Mouse (Mus musculus): ENCODE measurements around the gene Nfib. TPM values are rescaled to one million over a fixed set of nuclear protein-coding genes. Genes with fewer than 3 reads are reported as not detected.

Gene Nfib
- polyA plus RNA-seq, 1 experiment: 3.9 TPM

DNA sequence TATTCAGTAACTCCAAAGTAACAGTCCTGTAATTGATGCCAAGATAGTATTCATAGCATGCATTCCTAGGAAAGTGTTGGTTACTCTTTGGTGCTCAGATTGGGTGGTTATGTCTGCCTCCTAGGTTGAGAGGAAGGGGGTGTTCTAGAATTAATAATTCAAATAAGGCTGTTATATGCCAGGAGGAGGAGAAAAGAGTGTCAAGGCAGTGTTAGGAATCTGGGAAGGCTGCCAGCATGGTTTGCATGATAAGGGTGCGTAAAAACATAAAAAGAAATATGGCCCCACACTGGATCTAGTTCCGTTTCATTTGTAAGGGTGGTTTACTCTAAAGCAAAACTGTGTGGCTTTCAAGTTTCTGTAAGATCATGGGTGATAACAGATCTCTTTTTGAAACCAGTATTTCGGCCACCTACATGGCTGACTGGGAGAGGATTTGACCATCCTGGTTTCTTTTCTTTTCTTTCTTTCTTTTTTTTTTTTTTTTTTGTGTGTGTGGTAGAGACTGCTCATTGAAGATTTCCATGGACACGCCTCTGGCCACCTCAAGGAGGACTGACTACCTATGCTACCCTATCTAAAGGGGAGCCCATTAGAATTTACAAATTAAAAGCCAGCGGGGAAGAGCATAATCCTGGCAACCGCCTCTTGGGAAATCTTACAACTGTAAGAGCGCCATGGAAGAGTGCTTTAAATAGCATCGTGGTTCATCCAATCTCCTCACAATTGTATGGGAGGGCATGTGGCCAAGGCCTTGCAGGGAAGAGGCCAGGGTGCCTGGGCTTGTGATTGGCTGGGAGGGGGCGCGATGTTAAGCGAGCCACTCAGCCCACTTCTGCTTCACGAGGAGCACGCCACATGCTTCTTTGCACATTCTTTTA, 132.9 kb downstream of the Nfib start:
- H3K36me3 ChIP-seq (ENCODE audit: control insufficient read depth, insufficient read depth, low read length): no peaks in the 10 kb centered on the region
- H3K27me3 ChIP-seq (ENCODE audit: control insufficient read depth, insufficient read depth, low read length): no peaks in the 10 kb centered on the region
- DNase-seq: no peak
- 87% methylated on average over 13 of the region's 13 CpGs for WGBS
- H3K27ac ChIP-seq (ENCODE audit: control insufficient read depth, insufficient read depth, low read length): no peak overlapping the region
- H3K4me3 ChIP-seq (ENCODE audit: control insufficient read depth, insufficient read depth, low read length): no peak overlapping the region
- H3K4me1 ChIP-seq (replicated peaks; ENCODE audit: control insufficient read depth, insufficient read depth, low read length): no peaks in the 10 kb centered on the region
- TF ChIP-seq POLR2A (IDR thresholded peaks at IDR 0.05; ENCODE audit: control insufficient read depth, extremely low read depth, insufficient read depth, low read length, poor library complexity) (no peak), CTCF (IDR thresholded peaks at IDR 0.05; ENCODE audit: borderline replicate concordance, control insufficient read depth, extremely low read depth, insufficient read depth, low read length, poor library complexity) (no peak)

DNA sequence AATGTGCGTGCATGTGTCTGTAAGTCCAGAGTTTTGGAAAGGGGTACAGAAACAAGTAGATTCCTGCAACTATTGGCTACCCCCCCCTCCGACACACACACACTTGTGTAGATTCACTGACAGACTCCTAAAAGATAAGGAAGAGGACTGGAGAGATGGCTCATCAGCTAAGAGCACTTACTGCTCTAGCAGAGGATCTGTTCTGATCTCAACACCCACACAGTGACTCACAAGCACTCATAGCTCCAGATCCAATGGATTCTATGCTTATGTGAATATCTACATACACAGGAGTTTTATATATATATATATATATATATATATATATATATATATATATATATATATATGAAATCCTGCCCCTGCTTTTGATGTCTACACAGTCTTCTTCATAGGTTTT, 146.7 kb downstream of the Nfib start:
- DNase-seq: no peak

DNA sequence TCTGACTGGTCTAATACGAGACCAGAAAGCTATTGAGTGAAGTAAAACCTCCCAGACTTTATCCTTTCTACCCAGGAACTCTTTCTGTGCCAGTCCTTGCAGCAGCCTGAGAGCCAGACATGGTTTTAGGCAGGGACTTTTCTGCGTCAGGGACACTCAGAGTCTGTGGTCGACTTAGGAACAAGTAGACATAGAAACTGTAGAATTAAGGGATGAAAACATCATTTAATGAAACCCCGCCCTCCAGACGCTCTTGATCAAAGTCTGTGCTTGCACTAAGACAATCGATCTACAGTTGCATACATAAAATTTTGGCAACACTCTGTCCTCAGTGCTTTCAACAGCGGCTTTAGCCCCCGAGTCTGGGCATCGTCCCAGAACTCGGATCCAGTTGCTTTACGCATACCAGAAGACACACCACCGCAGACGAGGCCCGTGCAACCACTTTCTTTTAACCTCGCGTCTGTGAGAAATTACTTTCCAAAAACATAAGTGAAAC, 149.8 kb downstream of the Nfib start:
- no peak for DNase-seq
- H3K4me3 ChIP-seq (ENCODE audit: control insufficient read depth, insufficient read depth, low read length): no peak overlapping the region
- H3K36me3 ChIP-seq (ENCODE audit: control insufficient read depth, insufficient read depth, low read length): no peaks in the 10 kb centered on the region
- no peak overlapping the region for H3K27ac ChIP-seq (ENCODE audit: control insufficient read depth, insufficient read depth, low read length)
- H3K4me1 ChIP-seq (replicated peaks; ENCODE audit: control insufficient read depth, insufficient read depth, low read length): no peaks in the 10 kb centered on the region
- no peaks in the 10 kb centered on the region for H3K27me3 ChIP-seq (ENCODE audit: control insufficient read depth, insufficient read depth, low read length)
- TF ChIP-seq CTCF (IDR thresholded peaks at IDR 0.05; ENCODE audit: borderline replicate concordance, control insufficient read depth, extremely low read depth, insufficient read depth, low read length, poor library complexity) (no peak), POLR2A (IDR thresholded peaks at IDR 0.05; ENCODE audit: control insufficient read depth, extremely low read depth, insufficient read depth, low read length, poor library complexity) (no peak)
- WGBS: 92% methylated on average over 16 of the region's 16 CpGs

More for the DNA sequence above, 146.7 kb downstream of the Nfib start:
- no peaks in the 10 kb centered on the region for H3K36me3 ChIP-seq (ENCODE audit: control insufficient read depth, insufficient read depth, low read length)
- WGBS: 93% methylated on average over 2 of the region's 2 CpGs
- H3K4me3 ChIP-seq (ENCODE audit: control insufficient read depth, insufficient read depth, low read length): no peak overlapping the region
- TF ChIP-seq CTCF (IDR thresholded peaks at IDR 0.05; ENCODE audit: borderline replicate concordance, control insufficient read depth, extremely low read depth, insufficient read depth, low read length, poor library complexity) (no peak), POLR2A (IDR thresholded peaks at IDR 0.05; ENCODE audit: control insufficient read depth, extremely low read depth, insufficient read depth, low read length, poor library complexity) (no peak)
- H3K4me1 ChIP-seq (replicated peaks; ENCODE audit: control insufficient read depth, insufficient read depth, low read length): no peaks in the 10 kb centered on the region
- no peak overlapping the region for H3K27ac ChIP-seq (ENCODE audit: control insufficient read depth, insufficient read depth, low read length)
- H3K27me3 ChIP-seq (ENCODE audit: control insufficient read depth, insufficient read depth, low read length): no peaks in the 10 kb centered on the region

DNA sequence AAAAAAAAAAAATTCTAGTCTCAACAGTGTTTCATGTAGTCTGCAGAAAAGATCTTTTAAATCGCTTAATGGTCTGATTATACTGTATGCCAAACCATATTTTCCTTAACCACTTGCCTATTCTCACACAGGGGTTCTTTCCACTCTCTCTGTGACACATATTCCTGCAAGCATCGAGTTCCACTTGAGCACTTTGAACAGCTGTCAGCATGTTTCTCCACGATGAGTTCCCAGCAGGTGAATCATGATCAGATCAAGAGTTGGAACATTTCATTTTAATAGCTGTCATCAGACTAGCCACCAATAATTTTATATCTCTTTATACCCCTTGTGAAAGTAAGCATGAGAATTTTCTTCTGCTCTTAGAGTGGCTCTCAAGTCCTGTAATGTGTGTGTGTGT, 151.9 kb downstream of the Nfib start:
- Histone ChIP-seq H3K4me3 (ENCODE audit: control insufficient read depth, insufficient read depth, low read length) (no peak overlapping the region), H3K27ac (ENCODE audit: control insufficient read depth, insufficient read depth, low read length) (no peak overlapping the region), H3K36me3 (ENCODE audit: control insufficient read depth, insufficient read depth, low read length) (no peaks in the 10 kb centered on the region), H3K4me1 (replicated peaks; ENCODE audit: control insufficient read depth, insufficient read depth, low read length) (no peaks in the 10 kb centered on the region), H3K27me3 (ENCODE audit: control insufficient read depth, insufficient read depth, low read length) (no peaks in the 10 kb centered on the region)
- DNase-seq: no peak
- WGBS: 78% methylated on average over 3 of the region's 3 CpGs
- no peak for TF ChIP-seq POLR2A (IDR thresholded peaks at IDR 0.05; ENCODE audit: control insufficient read depth, extremely low read depth, insufficient read depth, low read length, poor library complexity)
- TF ChIP-seq CTCF (IDR thresholded peaks at IDR 0.05; ENCODE audit: borderline replicate concordance, control insufficient read depth, extremely low read depth, insufficient read depth, low read length, poor library complexity): no peak

DNA sequence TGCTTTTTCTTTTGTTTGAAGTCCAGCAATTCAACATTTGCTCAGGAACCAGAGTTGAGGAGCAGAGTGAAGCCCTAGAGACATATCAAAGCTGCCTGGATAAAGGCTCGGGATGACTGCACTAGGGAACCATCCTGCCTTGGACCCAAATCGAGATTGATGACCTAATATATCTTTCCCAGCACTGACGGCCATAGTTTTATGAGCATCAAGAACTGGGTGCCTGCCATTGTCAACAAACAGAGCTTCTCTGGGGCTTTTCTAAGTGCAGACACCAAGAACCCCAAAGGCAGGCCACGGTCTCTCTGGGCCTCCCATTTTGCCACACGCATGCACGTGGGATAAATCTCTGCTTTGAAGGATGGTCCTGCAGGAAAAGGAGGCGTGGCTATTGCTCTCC, 153.3 kb downstream of the Nfib start:
- TF ChIP-seq CTCF (IDR thresholded peaks at IDR 0.05; ENCODE audit: borderline replicate concordance, control insufficient read depth, extremely low read depth, insufficient read depth, low read length, poor library complexity) (no peak), POLR2A (IDR thresholded peaks at IDR 0.05; ENCODE audit: control insufficient read depth, extremely low read depth, insufficient read depth, low read length, poor library complexity) (no peak)
- Histone ChIP-seq H3K27me3 (ENCODE audit: control insufficient read depth, insufficient read depth, low read length) (no peaks in the 10 kb centered on the region), H3K4me3 (ENCODE audit: control insufficient read depth, insufficient read depth, low read length) (no peak overlapping the region), H3K27ac (ENCODE audit: control insufficient read depth, insufficient read depth, low read length) (no peak overlapping the region), H3K36me3 (ENCODE audit: control insufficient read depth, insufficient read depth, low read length) (no peaks in the 10 kb centered on the region), H3K4me1 (replicated peaks; ENCODE audit: control insufficient read depth, insufficient read depth, low read length) (no peaks in the 10 kb centered on the region)
- no peak for DNase-seq
- 81% methylated on average over 7 of the region's 7 CpGs for WGBS

DNA sequence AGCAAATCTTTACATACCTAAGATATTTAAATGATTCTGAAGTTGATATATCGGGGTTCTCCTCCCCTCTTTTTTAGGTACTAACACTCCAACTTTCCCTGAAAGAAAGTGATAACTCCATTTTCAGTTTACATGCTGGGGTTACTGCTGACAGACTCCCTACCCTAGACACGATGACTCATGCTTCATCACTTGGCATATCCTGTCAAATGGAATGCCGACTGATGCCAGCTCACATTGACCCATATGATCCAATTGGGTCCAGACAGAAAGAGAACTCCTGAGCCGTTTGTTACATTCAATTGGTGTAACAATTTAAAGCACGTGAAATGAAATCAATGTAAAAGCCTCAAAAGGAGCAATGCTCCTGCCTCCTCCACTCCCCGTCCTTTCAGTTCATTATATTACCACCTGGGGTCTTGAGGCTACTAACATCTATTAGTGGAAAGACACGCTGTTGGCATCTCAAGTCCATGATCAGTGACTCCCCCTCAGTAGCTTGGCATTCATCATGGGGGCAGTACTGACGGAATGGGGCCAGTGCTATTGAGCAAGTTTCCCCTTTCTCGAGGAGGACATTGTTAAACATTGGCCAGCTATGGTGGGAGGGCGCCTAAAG, 155.7 kb downstream of the Nfib start:
- no peaks in the 10 kb centered on the region for H3K36me3 ChIP-seq (ENCODE audit: control insufficient read depth, insufficient read depth, low read length)
- WGBS: 93% methylated on average over 10 of the region's 10 CpGs
- DNase-seq: no peak
- no peaks in the 10 kb centered on the region for H3K27me3 ChIP-seq (ENCODE audit: control insufficient read depth, insufficient read depth, low read length)
- H3K27ac ChIP-seq (ENCODE audit: control insufficient read depth, insufficient read depth, low read length): no peak overlapping the region
- no peak overlapping the region for H3K4me3 ChIP-seq (ENCODE audit: control insufficient read depth, insufficient read depth, low read length)
- H3K4me1 ChIP-seq (replicated peaks; ENCODE audit: control insufficient read depth, insufficient read depth, low read length): no peaks in the 10 kb centered on the region
- no peak for TF ChIP-seq CTCF (IDR thresholded peaks at IDR 0.05; ENCODE audit: borderline replicate concordance, control insufficient read depth, extremely low read depth, insufficient read depth, low read length, poor library complexity)
- no peak for TF ChIP-seq POLR2A (IDR thresholded peaks at IDR 0.05; ENCODE audit: control insufficient read depth, extremely low read depth, insufficient read depth, low read length, poor library complexity)

Data from thymus, adult 2 months (tissue).